Mouse (Mus musculus): ENCODE measurements around the gene Pth2.

Pth2 gene

DNA sequence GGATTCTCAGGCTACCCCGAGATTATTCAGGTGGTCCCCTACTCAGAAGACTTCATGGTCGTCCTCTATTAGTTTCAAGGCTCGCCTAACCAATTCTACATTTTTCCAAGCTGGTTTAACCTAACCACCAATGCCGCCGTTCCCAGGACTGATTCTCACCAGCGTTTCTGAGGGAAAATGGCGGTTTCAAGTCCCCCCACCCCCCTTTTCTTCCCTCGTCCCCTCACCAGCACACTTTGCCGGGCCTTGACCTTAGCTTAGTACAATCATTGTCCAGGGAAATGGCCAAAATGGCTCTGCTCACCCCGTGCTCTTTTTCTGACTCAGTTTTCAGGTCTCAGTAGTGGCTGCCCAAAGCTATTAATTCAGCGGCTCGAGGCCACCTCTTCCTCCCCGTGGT lies 5.4 kb upstream of the Pth2 start:
- DNase-seq = no peak

GRCm38 (mm10) chr7:45175929-45176328 lies 4.9 kb upstream of the Pth2 start:
- no peak for DNase-seq

DNA sequence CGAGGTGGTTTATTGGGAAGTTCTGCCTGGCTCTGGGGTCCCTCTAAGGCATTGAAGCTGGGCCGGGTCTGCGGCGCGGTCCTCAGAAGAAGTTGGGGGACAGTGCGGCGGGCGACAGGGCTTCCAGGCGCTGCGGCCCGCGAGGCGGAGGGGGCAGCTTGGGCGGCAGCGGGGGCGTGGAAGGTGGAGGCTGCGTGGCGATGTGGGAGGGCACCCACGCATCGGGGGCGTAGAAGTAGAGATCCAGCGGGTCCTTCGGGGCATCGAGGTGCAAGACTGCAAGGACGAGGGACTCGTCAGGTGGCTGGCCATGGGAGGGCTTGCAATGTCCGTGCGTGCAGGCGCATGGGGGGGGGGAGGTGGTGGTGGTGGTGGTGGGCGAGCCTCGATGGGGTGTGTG lies 4.4 kb upstream of the Pth2 start:
- DNase-seq = no peak

DNA sequence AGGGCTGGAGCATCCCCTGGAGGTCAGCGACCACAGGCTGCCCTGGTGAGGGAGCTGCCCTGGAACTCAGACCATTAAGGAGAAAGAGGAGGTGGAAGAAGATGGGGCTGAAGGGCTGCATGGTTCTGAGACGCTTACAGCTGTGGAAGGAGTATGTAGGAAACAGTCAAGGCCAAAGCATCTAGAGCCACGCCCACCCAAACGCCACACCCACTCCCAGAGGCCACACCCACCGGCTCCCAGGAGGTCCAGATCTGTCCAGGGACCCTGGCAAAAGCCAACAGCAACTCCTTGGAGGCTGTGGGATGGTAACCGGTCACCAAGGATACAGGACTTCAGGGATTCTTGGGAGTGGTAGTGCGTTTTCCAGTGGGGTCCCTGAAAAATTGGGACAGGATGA lies 2.2 kb upstream of the Pth2 start:
- DNase-seq = peak; percentile 42

- DNase-seq = no peak
Observed at GRCm38 (mm10) chr7:45179469-45179868, 1.3 kb upstream of the Pth2 start, which contains the start of gene Gfy. Gene Gfy, minus strand, starts transcription at chr7:45179569.

DNA sequence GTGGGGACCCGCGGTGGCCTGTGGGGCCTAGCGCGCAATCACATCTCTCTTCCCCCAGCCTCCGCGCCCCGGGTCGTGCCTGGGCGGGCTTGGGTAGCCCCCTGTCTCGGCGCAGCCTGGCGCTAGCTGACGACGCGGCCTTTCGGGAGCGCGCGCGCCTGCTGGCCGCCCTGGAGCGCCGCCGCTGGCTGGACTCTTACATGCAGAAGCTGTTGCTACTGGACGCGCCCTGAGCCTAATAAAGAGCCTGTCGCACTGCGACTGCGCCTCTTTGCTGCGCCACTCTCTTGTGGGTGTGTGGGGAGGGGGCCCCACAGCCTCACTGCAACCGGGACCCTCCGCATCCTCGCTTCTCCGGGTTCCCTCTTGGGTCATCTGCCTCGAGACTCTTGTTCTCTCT lies 745 bp downstream of the Pth2 start:
- DNase-seq = no peak

DNA sequence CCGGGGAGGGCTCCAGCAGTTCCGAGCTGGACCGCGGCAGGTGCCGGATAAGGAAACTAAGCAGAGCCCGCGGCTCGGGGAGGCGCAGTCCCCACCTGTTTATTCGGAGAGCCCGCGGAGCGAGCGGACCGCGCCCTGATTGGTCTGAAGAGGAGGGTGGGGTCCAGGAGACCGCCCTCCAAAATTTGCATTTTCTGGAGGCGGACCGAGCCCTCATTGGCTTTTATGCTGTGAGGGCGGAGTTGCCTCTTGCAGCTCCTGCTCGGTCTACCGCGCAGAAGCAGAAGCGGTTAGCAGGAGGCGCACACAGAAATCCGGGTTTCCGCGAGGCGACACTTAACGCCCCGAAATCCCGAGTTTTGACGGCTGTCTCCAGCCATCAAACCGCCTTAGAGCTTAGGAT lies 1.4 kb downstream of the Pth2 start:
- peak; percentile 84 for DNase-seq

DNA sequence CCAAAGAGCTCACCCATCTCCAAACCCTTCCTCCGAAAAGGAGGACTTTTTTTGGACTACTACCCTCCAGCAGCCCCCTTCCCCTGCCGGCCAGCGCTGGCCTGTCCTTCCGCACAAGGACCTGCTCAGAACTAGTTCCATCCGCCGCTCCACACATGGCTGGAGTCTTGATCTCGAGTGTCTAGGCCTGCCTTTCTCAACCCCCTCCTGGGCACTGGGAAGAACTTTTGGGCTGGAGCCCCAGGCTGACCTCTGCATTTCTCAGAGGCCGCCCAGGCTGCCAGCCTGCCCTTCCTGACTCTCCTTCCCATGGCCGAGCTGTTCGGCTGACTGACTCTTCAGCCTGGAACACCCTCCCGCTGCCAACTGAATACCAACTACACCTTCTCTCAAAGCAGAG lies 1.8 kb downstream of the Pth2 start:
- DNase-seq = no peak

GRCm38 (mm10) chr7:45183672-45184071 lies 2.9 kb downstream of the Pth2 start:
- DNase-seq = no peak

- no peak for DNase-seq
Observed at GRCm38 (mm10) chr7:45185921-45186320, 5.1 kb downstream of the Pth2 start.

DNA sequence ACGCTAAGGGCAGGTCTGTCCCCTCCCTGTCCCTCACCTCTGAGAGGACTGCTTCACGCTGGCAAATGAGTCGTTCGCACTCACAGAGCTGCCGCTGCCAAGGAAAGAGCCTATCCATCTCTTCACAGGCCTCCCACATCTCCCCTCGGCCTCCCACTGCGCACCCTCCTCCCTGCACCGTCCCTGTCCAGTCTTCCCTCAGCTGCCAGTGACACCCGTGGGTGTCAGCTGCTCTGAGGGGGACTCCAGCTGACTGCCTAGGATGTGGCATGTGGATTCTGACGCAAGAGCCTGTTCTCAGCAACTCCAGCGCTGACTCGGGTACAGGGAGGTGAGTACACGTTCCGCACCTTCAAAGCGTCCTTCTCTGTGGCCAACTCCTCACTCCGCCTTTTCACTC lies 8.8 kb downstream of the Pth2 start:
- DNase-seq = no peak

- no peak for DNase-seq
Observed at GRCm38 (mm10) chr7:45190186-45190585, 9.4 kb downstream of the Pth2 start.

DNA sequence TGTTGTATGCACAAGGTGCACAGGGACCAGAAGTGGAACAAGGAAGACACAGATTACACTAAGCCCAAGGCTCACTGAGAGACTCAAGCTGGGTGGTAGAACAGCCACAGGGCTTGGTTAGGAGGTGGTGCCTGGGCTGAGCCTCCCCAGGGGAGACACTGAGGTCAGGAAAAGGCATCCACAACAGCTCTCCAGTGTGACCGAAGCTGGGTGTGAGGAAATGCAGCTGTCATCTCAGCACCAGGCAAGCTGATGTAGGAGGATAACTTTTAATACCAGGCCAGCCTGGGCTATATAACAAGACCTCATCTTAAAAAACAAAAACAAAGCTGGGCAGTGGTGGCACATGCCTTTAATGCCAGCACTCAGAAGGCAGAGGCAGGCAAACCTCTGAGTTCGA lies 10.4 kb downstream of the Pth2 start:
- no peak for DNase-seq

DNA sequence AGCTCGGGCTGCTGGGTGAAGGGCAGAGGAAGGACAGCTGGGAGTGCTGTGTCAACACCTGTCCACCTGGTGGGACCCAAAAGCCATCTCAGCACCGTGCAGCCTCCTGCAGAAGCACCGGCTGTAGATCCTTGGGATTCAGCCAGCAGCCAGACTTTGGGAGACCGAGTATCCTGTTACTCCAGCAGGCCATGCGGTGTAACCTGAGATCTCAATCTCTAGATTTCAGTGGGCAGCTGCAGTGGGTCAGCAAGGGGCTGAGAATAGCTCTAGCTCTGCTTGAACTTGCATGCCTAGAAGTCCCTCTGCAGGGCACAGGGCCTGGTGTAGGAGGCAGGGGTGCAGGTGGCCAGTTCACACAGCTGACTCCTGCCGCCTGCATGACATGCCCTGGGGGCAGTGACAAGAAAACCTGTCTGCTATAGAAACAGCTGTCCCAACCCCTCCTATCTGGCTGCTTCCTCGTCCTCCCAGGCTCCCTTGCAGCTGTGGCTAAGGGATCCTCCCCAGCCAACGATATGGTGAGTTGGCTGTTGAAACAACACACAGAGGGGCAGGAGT lies 11.1 kb downstream of the Pth2 start:
- DNase-seq = peak; percentile 81

DNA sequence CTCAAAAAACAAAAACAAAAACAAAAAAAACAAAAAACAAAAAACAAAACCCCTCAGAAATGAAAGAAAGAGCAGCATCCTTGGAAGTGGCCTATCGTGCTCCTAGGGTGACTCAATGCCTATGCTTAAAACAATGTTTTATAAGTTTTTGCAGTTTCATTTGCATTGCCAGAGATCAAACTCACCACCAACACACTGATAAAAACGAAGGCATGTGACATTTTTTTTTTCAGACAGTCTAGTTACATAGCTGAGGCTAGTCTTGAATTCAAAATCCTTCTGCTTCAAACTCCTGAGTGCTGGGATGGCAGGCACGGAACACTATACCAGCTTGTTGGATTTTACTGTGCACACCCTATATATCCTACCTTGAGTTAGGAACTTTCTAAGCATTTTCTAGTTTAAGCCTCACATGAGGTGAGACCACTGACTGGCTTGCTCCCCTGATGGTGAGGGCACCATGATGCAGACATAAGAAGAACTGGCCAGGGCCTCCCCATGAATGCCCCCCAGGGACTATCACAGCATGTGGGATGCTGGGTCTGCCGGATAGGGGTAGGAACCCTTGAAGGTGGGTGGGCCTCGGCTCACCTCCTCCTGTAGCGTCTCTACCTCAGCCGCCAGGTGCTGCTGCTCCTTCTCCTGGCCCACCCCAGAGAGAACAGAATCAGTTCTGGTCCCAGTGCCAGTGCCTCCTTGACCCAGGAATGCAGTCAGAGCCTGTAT lies 12.0 kb downstream of the Pth2 start:
- DNase-seq = peak; percentile 43

- peak; percentile 61 for DNase-seq
Observed at GRCm38 (mm10) chr7:45193406-45193805, 12.6 kb downstream of the Pth2 start.

GRCm38 (mm10) chr7:45193871-45194785 lies 13.3 kb downstream of the Pth2 start:
- peak; percentile 61 for DNase-seq

- peak; percentile 59 for DNase-seq
Observed at GRCm38 (mm10) chr7:45195341-45196175, 14.8 kb downstream of the Pth2 start.

DNA sequence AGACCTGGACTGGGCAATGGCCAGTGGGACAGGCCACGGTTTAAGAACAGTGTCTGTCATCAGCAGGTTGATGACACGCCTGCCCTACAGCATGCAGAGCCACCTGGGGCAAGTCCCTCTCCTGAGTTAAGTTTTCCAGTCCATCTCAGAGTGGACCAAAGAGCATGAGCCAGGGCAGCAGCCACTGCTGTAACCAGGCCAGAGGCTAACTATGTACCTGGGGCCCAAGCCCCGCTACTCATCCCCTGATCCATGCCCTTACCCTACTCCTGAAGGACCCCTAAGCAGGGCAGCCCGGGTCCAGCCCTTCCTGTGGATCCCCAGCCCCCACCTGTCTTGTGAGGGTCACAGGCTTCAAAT lies 15.4 kb downstream of the Pth2 start:
- peak; percentile 29 for DNase-seq

DNA sequence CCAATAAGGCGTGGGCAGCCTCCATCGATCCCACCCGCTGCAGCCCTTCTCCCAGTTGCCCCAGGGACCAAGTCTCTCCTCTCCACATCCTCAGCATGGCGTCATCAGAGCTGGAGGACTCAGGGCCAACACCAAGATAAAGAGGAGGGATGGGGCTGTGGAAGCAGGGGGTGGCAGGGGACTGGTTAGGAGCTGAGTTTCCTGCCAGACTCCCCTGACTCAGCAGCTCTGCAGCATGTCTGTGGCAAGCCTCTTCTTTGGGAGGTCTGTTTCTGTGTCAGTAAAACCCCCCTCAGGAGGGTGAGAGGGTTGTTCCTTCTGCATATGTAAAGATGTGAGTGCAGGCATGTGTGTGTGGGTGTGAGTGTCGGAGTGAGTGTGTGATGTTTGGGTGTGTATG lies 16.2 kb downstream of the Pth2 start:
- DNase-seq = peak; percentile 24

GRCm38 (mm10) chr7:45198435-45198834 lies 17.6 kb downstream of the Pth2 start:
- DNase-seq = peak; percentile 88

GRCm38 (mm10) chr7:45198961-45199360 lies 18.2 kb downstream of the Pth2 start:
- DNase-seq = peak; percentile 30

- DNase-seq = no peak
Observed at GRCm38 (mm10) chr7:45202654-45203053, 21.9 kb downstream of the Pth2 start.

Measured in cerebellum, adult 11 months (tissue).